Mouse (Mus musculus) c-Kit-positive CD71-positive TER-119-negative erythroid progenitor cells, embryonic 14.5 days (primary cell): ENCODE data around the gene Camk1d.
"Not testable (repeated sequence)": the region's sequence is repeated elsewhere in the genome, so short reads cannot be mapped to it uniquely, and the experiment has no call there.

Experiments
- DNase-seq: peaks from one replicate; pipeline ENCODE4 v3.0.0-alpha.2; 2013; ENCODE audit warnings: low read depth

Gene Camk1d

DNA sequence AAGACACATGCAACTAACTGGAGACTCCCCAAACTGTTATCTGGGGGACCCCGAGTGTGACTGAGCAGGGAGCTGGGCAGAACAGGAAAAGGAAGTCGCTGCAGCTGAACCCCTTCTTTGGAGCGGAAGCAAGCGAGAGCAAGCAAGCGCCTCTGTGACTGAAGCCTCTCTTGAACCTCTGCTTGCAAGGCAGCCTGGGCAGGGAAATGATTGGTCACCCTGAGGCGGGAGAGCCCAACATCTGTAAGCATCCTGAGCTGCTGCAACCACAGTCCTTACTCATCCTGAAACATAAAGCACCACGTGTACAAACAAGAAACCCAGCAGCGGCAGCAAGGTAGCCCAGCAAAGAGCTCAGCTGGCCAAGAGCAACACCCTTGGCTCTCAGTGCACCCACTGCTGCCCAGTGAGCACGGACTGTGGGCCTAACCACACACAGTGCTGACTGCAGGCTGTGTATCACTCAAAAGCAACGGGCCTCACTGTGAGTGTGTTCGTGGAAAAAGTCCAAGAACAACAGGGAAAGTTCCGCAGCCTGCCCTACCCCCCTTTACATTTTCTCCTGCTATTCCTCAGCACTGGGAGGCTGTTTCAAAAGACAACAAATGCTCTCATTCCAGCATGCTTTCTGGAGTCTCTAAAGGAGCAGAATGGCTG lies 100.5 kb downstream of the Camk1d start:
- DNase-seq, result no peak

DNA sequence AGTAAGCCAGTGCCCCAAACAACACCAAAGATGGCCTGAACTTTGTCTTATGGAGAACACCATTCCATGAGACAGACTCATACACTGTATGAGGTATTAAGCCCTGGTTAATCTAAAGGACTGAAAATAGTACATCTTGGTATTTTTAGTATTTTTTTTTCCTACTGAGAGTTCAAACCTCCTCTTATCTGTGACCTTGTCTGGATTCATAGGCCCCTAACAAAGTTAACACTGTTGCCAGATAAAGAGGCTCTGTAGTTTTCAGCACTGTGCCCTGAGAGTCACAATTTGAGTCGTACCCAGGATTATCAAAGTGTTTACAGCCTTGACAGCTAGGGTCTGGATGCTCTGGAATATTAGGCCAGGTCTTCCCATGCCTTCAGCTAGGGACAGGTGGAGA lies 102.7 kb downstream of the Camk1d start:
- DNase-seq, result no peak

DNA sequence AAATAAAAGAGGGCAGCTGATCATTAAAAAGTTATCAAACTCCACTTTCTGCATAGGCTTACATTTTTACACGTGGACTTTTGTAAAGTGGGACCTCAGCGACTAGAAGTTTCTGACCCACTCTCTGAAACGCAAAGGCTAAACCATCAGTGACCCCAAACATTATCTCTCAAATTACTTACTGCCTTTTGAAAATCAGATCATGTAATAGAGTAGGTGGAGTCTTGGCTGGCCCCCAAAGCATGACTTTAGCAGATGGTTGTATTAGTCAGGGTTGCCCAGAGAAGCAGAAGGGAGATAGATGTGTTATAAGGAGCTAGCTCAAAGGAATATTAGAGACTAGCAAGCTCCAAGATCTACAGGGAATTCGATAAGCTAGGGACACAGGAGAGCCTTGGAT lies 103.8 kb downstream of the Camk1d start:
- DNase-seq, result no peak

DNA sequence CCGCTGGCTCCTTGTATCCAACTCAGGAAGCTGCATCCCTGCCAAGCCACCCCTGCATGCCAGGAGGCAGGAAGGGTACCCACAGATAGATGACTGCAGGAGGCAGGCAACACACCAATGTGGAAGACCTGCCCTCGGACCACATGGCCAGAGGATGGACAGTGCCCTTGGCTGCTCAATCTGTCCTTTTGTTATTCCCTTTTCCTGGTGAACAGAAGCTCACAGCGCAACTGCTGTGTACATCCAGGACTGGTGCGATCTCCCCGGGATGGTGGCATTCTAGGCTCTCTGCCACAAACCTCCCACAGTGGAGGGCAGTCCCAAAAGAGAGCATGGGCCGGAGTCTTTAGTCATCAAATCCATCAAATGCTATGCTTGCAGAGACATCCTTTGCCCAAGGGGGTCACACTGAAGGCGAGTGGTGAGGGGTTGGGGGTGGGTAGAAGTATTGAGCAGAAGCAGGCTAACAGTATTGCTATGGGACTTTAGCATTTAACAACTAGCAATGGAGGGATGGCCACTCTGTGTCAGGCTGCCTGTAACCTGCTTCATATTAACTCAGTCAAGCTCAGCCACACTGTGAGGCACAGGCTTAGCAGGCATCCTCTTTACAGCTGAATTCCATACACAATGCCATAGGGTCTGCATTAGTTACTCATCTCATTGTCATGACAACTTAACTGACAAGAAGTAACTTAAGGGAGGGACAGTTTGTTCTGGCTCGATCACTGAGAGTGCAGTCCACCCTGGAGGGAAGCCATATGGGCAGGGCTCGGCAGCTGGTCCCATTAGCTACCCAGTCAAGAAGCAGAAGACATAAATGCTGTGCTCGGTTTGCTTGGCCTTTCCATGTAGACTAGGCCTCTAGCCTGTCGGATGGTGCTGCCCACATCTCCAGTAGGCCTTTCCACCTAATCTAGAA lies 106.1 kb downstream of the Camk1d start:
- no peak for DNase-seq

DNA sequence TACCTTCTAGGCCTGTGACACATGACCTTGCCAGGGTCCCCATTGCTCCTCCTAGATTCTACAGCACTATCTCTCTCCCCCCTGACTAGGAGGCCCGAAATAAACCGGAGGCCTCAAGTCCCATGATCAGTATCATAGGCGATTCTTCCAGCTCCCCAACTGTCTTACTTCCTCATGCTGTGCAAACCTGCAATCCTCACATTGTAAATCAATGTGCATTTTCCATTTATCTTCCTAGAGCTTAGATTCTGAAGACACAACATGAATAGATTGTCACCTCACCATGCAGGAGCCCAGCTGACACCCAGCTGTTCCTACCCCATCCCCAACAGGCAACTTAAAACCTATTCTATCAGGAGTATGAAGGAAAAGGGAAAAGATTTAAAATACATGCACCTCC lies 108.5 kb downstream of the Camk1d start:
- DNase-seq, result no peak

DNA sequence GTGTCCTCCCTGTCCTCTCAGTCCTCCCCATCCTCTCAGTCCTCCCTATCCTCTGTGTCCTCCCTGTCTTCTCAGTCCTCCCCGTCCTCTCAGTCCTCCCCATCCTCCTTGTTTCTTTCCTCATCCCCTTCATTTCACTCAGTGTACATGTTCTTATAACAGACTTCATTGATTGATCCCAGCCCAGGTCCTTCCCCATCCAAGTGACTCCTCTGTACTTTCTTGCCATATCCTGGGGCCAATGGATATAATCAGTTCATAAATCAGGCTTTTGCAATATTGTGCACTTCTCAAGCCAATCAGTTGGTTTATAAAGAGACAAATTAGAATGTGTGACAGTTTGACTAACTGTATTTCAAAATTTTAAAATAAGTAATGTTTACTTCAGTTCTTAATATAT lies 112.3 kb downstream of the Camk1d start:
- no peak for DNase-seq

DNA sequence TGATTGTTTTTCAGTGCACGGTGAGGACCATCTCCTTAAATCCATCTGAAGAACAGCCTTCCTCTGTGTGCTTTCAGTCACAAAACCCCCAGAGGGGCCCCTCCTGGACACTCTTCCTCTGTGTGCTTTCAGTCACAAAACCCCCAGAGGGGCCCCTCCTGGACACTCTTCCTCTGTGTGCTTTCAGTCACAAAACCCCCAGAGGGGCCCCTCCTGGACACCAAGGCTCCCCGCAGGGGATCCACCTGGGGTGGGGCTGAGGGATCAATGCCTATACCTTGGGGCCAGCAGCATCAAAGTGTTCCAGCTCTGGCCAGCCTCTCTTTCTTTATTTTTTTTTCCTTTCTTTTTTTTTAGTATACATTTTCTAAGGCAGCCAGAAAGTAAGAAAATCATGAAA lies 113.1 kb downstream of the Camk1d start:
- not testable (repeated sequence) for DNase-seq

DNA sequence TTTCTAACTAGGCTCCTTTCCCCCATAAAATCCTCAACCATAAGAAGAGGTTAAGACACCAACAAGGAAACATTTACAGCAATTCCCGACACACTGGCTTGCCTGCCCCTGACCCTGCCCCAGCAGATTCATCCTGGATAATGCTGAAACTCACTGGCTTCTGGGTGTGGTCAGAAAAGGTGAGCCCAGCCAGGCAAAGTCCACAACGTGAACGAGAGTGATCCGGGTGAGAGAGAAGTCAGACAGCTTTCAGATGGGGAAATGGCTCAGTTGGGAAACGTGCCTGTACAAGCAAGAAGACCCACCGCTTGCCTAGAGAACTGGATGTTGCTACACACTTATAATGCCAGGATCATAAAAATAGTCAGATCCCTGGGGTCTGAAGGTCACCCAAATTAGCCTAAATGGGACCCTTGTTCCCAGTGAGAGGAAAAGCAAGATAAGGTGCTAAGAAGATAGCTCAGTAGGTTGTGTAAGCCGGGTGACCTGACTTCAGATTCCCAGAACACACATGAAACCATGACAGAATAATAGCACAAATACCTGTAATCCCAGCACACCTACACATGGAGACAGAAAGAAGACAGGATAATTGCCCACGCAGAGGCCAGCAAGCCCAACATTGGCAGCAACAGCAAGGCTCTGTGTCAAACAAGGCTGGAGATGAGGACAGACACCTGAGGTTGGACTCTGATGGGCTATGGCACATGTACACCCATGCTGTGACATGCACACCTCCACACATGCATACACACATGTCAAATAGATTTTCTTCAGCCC lies 113.9 kb downstream of the Camk1d start:
- no peak for DNase-seq

DNA sequence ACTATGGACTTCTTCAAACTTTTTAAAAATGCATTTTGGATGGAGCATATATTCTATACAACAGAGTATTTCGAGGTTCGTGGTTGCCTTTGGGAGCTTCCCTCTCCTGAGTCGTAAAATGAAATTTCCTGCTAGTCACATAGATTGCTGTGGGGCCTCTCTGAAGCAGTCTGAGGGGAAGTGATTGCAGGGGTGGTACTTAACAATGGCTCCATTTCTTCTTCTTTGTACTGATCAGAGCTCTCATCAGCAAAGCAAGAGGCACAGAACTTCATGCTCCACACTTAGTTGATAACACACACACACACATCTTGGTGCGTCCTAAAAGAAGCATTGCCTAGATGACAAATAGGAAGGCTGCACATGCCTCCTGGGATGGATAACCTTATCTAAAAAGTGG lies 114.6 kb downstream of the Camk1d start:
- no peak for DNase-seq

DNA sequence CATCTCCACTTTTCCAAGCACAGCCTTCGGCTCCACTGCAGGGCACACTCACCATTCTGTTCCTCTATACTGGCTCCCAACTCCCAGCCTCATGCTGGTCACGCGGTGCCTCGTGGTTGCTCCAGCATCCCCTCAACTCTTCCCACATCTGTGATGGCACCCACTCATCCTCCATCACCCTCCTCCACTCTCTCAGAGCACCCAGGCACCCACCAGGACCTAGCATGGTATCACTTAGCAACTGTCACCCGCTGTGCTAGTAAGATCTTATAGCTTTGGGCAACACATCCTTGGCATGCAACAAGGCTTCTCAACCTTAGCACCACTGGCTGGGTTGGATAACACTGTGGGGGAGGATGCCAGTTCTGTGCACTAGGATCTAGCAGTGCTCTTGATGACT lies 115.8 kb downstream of the Camk1d start:
- DNase-seq, result no peak

DNA sequence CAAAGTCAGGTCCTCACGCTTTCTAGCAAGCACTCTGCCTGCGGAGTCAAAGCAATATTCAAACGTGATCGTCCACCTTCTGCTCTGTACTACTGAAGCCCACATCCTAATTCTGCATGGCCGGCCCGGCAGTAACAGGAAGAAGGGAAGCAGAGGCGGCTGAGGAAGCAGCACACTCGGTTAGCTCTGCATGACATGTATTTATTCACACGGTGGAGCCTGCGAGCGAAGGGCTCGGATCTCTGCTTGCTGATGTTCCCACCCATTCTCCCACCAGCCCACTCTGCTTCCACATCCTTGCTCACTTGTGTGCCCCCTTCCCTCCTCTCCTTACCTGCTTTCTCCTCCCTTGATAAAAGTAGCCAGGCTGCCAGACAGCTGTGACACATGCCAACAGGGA lies 117.4 kb downstream of the Camk1d start:
- DNase-seq, result no peak

DNA sequence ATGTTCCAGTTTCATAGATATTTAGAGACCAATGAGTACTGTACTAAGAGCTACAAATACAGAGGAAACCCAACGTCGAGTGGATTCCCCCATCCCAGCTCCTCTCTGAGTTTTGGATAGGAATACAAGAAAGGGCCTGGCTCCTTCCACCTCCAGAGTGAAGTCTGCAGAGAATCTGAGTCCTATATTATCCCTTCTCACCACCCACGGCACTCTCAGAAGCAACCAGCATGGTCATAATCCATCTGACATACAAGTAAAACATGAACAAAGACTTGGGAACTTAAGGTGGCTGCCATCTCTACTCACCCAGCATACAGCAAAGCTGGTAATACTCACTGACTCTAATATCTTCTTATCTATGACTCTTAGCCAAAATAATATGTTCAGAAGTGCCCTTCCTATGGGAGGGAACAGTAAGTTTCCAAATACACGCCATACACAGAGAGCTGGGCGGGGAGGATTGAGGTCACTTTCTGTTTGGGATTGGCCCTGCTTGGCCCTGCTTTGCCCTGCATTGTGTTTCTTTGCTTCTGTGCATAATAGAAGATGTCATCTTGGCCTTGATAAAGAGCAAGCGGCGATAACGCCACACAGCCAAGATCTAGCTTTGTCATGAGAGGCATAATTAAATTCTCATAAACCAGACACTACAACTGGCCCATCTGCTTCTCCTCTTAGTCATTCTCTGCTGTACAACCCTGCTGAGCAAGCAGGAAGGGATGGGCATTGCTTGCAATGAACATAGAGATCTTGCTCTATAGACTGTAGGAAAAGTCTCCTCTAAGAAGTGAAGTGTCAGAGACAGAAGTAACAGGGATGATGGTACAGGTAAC lies 118.7 kb downstream of the Camk1d start:
- DNase-seq, result no peak

DNA sequence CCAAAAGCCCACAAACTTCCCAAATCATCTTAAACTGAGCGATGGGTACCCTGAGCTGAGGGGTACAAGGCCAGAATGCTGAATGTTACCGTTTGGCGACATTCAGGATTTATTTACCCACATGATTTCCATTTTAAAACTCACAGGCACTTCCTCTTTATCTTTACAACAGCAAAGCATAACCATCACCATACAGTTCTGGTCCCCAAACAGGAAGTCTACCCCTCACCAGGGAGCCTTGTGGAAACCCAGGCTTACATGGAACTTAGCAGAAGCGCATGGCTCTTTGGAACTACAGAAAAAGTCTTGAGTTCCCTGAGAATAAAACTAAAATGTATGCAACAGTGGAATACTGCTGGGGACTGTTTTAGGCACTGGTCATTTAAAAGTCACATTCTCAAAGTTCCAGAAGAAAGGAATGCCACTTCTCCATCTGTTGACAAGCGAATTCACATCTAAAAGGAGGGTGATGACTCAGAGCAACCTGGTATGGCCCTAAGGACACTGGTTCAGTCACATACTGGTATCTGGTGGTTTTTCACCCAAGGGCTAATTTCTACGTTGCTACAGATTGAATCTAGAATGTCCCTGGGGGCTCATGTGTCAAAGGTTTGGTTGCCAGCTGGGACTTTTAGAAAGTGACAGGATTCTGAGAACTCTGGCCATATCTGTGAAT lies 121.7 kb downstream of the Camk1d start:
- DNase-seq, result no peak

DNA sequence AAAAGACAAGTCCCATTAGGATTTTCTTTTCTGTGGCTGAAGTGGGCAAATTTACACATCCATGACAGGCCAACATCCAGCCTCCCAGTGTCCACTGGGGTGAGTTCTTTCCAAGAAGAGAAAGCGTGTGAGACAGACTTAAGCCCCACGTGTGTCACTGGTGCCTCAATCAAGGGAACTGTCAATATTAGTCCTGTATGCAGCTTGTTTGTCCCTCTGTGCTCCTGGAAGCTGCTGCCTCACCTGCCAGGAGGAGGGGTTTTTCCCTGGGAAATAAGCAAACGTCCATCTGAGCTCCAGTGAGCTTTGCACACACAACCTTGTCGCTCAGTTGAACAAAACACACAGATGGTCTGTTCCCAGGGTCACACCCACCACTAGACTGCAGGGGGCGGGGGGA lies 124.2 kb downstream of the Camk1d start:
- no peak for DNase-seq

DNA sequence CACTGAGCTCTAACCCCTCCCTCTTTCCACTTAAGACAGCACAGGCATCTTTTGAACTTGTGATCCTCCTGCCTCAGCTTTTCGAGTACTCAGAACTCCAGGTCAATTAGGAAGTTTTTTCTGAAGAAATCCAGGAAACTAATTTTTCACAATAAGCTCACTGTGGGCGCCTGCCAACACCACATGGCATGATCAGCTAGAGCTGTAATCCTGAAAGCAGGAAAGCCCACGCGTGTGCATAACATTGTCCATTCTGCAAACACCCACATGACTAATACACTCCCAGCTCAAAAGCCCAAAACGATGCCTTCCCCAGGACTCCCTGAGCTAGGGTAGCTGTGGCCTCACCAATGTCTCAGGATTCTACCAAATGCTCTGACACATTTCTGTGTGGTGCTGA lies 125.2 kb downstream of the Camk1d start:
- no peak for DNase-seq

DNA sequence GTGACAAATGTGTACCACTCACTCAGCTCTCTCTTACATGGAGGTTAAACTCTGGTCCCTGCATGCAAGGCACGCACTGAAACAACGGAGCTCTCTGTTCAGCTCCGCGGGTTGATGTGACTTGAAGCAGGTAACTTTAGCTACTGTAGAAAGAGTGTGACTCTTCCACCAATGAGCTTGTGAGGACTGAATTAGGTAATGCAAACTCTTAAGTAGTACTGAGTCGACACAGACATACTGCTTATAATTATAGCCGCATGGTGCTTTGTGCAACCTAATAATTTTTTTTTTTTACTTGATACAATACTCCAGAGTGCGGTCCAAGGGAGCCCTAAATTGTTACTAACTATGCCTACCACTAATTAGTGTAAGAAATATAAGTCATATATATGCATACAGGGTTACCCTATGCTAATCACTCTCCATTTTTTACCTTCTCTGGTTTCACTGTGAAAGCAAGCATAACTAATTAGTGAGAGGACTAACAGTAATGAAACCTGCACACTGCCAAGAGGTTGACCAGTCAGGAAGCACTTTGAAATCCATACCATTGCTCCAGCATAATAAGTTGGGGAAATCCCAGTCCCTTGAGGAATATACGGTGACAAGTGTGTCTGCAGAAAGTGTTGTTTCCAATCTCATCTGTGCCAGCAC lies 125.9 kb downstream of the Camk1d start:
- no peak for DNase-seq

DNA sequence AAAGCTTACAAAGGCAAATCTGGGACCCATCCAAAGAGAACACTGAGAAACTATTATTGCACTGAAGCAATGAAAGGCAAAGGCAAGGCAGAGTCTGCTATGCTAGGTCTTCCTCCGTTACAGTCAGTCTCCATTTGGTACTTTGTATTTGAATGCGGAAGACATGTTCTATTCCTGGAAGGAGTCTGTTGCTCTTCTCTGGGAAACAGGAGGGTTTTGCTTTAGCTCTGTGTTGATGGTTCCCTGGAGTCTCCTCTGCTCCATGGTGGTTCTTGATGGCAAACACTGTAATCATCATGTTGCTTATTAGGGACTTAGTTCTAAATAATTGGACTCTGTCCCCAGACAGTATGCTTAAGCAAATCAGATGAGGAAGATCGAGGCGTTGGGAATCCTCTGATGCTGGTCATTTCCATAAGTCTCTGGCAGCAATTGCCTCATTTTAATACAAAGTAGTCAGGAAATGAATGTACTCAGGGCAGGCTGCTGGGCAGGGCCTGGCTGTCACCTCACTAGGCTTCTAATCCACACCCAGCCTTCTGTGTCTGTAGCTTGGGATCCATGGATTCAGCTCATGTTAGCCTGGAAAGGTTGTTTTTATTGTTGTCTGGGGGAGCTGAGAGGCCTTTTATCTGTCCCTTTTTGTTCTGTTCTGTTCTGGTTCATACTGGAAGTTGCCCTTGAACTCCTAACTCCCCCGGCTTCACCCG lies 129.8 kb downstream of the Camk1d start:
- no peak for DNase-seq

DNA sequence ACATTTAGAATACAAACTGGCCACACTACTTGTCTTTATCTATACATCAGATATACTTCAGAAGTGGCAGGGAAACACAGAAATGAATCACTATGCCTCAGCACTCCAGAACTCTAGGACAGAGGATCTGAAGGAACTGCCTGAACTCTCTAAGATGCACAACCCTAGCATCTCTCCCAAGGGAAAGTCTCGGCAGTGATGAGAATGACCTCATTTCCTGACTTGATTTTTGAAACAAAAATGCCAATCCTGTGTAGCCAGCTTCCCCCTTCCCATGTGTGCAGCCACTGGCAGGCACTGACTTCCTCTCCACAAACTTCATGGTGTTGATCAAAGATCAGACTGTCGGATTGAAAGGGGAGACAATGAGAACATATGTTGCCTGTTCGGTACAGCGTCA lies 134.9 kb downstream of the Camk1d start:
- no peak for DNase-seq

DNA sequence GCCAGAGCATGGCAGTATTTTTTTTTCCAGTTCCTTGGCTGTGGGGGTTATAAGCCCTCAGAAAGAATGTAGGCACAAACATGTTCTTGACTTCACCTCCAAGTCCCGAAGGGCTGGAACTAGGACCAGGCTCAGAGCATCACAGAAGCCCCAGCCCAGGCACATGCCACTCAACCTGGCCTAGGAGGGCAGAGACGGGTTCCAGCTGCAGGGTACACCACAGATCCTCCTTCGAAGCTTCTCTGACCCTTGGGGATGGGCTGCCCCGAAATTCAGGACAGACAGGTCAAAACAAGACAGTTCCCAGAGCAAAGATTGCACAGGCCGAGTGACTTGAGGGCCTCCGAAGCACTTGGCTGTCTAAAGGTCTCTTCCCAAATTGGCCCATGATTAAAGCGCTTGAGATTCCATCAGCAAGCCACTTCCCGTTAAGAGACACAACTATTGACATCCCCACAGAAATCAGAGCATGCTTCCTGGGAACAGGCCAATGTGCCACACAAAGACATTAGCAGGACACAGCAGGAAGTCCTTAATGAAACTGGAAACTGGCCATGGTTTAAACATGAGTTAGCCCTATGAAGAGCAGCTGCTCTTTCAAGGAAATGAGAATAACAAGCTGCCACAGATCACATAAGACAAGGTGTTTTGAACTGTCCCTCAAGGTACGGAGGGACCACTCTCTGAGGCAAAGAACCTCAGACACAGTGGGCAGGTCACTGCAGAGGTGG lies 136.8 kb downstream of the Camk1d start:
- no peak for DNase-seq
